Mouse (Mus musculus) hindbrain, postnatal 0 days (tissue): ENCODE measurements around the gene Llgl2. TPM values are rescaled to one million over a fixed set of nuclear protein-coding genes. Genes with fewer than 3 reads are reported as not detected.

Experiments
- ATAC-seq: fragments of 200-750 bp; cut with Nextera tagmentation; 2 replicates; pipeline ENCODE4 v1.8.0; 2017; ENCODE audit warnings: mild to moderate bottlenecking, moderate TSS enrichment, moderate library complexity
- DNase-seq: peaks from one replicate; pipeline ENCODE4 v3.0.0-alpha.2; 2015; ENCODE audit warnings: low spot score
- H3K27ac ChIP-seq: fragments of 300-500 bp; sonication (generic); 2 replicates; pipeline ENCODE4 v1.5.1; 2014; ENCODE audit warnings: mild to moderate bottlenecking
- H3K27me3 ChIP-seq: fragments of 300-500 bp; sonication (generic); 2 replicates; pipeline ENCODE4 v1.6.1; 2014; ENCODE audit warnings: low read length, mixed read lengths; ENCODE audit not compliant: insufficient read depth
- H3K36me3 ChIP-seq: fragments of 300-500 bp; sonication (generic); 2 replicates; pipeline ENCODE4 v1.6.1; 2014; ENCODE audit warnings: low read length, mixed read lengths; ENCODE audit not compliant: insufficient read depth
- H3K4me1 ChIP-seq: fragments of 300-500 bp; sonication (generic); 2 replicates; pipeline ENCODE4 v1.6.1; 2014; ENCODE audit warnings: antibody characterized with exemption, low read length, mixed read lengths; ENCODE audit not compliant: insufficient read depth
- H3K4me2 ChIP-seq: fragments of 300-500 bp; sonication (generic); 2 replicates; pipeline ENCODE4 v1.6.1; 2014; ENCODE audit warnings: low read depth, mild to moderate bottlenecking, low read length, moderate library complexity, mixed read lengths
- H3K4me3 ChIP-seq: fragments of 300-500 bp; sonication (generic); 2 replicates; pipeline ENCODE4 v1.5.1; 2014; ENCODE audit warnings: low read length
- H3K9ac ChIP-seq: fragments of 300-500 bp; sonication (generic); replicated peaks from 2 replicates; pipeline ENCODE4 v1.6.1; 2014; ENCODE audit warnings: mild to moderate bottlenecking, low read length, moderate library complexity, mixed read lengths
- H3K9me3 ChIP-seq: fragments of 300-500 bp; sonication (generic); 2 replicates; pipeline ENCODE4 v1.6.1; 2016; ENCODE audit warnings: low read length, mixed read lengths
- CTCF ChIP-seq: IDR thresholded peaks from 2 replicates; pipeline ENCODE4 v1.5.1; 2016; ENCODE audit warnings: antibody characterized with exemption, control low read depth, low read depth
- WGBS: fragments of 180-500 bp; shearing (Covaris S2); extraction: QIAGEN DNeasy Blood & Tissue Kit; methylation state at CpG from one replicate; pipeline ENCODE4 v1.1.7; 2014; 5-methylcytosine and 5-hydroxymethylcytosine counted together
- polyA plus RNA-seq: library from polyadenylated mRNA; unstranded; fragments of >200 nt; fragmentation: Nextera tagmentation; extraction: Ambion mirVana; gene quantifications from 2 replicates; pipeline ENCODE4 v1.2.1, GENCODE M21; 2015
- total RNA-seq: library from RNA; depleted of rRNA; stranded (reverse); fragments of >200 nt; gene quantifications from 2 replicates; pipeline ENCODE4 v1.2.3, GENCODE M21; 2014

Gene Llgl2
- total and polyA plus RNA-seq, 2 experiments from 2014 or later = 1.5 to 2.1 TPM

GRCm38 (mm10) chr11:115857936-115858335 is 34.1 kb downstream of the Llgl2 start:
- no peak for TF ChIP-seq CTCF
- DNase-seq (no peak), ATAC-seq (no peak)
- no peak overlapping the region for H3K27ac ChIP-seq
- no peak overlapping the region for H3K4me3 ChIP-seq
- H3K9me3 ChIP-seq = no peaks in the 10 kb centered on the region
- peaks cover 32% of the 10 kb centered on the region for H3K27me3 ChIP-seq
- WGBS = 37% methylated on average over 13 of the region's 13 CpGs
- no peak overlapping the region for H3K9ac ChIP-seq
- no peak overlapping the region for H3K4me2 ChIP-seq
- H3K4me1 ChIP-seq = 0 out of 2 replicates have a peak, but pooled peaks cover 4% of the 10 kb centered on the region
- H3K36me3 ChIP-seq = no peaks in the 10 kb centered on the region

DNA sequence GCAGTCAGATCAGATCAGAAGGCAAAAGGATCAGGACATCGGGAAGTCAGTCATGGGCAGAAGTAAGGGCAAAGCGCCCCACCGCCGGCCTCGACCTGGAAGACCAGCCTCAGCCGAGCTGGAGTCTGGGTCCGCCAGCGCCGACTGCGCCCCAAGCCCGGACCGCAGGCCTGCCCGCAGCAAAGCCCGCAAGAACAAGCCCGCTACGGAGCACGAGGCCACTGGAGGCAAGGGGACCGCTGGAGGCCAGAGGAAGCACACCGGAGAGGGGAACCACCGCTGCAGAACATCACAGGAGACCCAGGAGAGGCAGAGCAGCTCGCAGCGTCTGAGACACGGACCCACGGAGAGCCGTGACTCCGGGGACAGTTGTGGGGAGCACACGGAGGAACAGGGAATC is 34.5 kb downstream of the Llgl2 start, which contains the start of gene Myo15b:
Gene Myo15b, plus strand, starts transcription at position 53 of the 400 bp plus-strand sequence.
- TF ChIP-seq CTCF = no peak
- Histone ChIP-seq H3K4me1 (0 out of 2 replicates have a peak, but pooled peaks cover 4% of the 10 kb centered on the region), H3K36me3 (no peaks in the 10 kb centered on the region), H3K4me2 (peak within 1 kb of the TSS; percentile 47), H3K27me3 (peaks cover 32% of the 10 kb centered on the region), H3K4me3 (peak within 1 kb of the TSS; percentile 29), H3K27ac (no peak within 1 kb of the TSS), H3K9ac (no peak within 1 kb of the TSS; the same call in 1 of the 2 replicates), H3K9me3 (no peaks in the 10 kb centered on the region)
- DNase-seq (no peak), ATAC-seq (no peak)
- 14% methylated on average over 27 of the region's 27 CpGs for WGBS

DNA sequence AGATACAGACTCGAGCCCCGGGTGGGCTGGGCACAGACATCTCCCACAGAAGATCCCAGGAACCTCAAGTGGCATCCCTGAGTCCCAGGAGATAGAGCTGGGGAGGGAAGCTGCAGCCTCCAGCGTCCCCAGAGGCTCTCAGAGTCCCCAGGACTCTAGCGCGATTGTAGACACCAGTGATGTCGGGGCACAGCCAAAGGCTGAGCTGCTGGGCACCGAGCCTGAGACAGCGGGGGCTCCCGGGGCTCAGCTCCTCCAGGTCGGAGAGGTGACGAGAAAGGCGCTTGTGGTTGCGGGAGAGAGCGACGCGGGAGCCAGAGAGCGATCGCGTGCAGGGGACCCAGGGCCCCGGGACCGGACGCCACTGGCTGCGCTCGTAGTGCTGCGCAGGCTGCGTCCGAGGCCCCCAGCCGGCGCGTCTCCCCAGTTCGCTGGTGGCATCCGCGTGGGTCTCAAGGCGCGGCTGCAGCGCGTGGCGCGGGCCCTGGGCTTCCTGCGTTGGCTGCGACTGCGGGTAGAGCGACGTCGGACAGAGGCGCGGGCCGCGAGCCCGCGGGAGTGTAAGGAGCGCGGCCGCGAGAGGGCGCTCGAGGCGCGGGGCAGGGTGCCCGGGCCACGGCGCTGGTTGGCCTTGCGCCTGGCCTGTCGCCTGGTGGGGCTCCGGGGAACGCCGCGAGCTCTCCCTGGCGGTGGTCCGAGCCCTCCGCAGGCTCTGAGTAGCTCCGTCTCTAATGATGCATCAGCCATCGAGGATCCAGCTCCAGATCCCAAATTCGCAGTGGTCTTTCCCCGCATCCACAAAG is 35.5 kb downstream of the Llgl2 start:
- Histone ChIP-seq H3K4me3 (peak overlapping the region; percentile 29), H3K27me3 (peaks cover 32% of the 10 kb centered on the region), H3K9me3 (no peaks in the 10 kb centered on the region), H3K4me2 (peak overlapping the region; percentile 47), H3K9ac (no peak overlapping the region; the same call in 1 of the 2 replicates), H3K4me1 (0 out of 2 replicates have a peak, but pooled peaks cover 4% of the 10 kb centered on the region), H3K27ac (no peak overlapping the region), H3K36me3 (no peaks in the 10 kb centered on the region)
- peak; percentile 87 for DNase-seq
- ATAC-seq = peak; percentile 89
- peak; percentile 60 for TF ChIP-seq CTCF
- WGBS = 2% methylated on average over 51 of the region's 75 CpGs

GRCm38 (mm10) chr11:115863895-115864294 is 40.0 kb downstream of the Llgl2 start:
- peaks cover 22% of the 10 kb centered on the region for H3K27me3 ChIP-seq
- DNase-seq (no peak), ATAC-seq (no peak)
- no peaks in the 10 kb centered on the region for H3K36me3 ChIP-seq
- H3K4me1 ChIP-seq = no peaks in the 10 kb centered on the region
- no peaks in the 10 kb centered on the region for H3K9me3 ChIP-seq
- no peak overlapping the region for H3K9ac ChIP-seq
- no peak overlapping the region for H3K4me3 ChIP-seq
- WGBS = 91% methylated on average over 8 of the region's 8 CpGs
- no peak overlapping the region for H3K27ac ChIP-seq
- no peak overlapping the region for H3K4me2 ChIP-seq
- TF ChIP-seq CTCF = peak; percentile 20; the same call in 1 of the 2 replicates

DNA sequence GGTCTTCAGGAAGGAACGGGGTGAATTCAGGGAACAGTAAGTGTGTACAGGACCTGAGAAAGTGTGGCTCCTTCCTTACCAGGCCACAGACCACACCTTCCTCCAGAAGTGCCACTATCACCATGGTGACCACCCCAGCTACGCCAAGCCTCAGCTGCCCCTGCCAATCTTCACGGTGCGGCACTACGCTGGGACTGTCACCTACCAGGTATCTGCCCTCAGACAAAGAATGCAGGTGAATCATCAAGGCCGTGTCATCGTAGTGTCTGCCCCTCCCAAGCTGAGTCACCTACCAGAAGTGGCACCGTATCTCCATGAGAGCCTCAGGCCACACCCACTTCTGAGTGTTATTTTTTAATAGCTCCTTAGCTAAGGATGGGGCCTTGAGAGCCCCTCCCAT is 45.5 kb downstream of the Llgl2 start:
- 84% methylated on average over 8 of the region's 8 CpGs for WGBS
- H3K4me3 ChIP-seq = no peak overlapping the region
- no peak overlapping the region for H3K9ac ChIP-seq
- DNase-seq = no peak
- no peaks in the 10 kb centered on the region for H3K36me3 ChIP-seq
- no peak for TF ChIP-seq CTCF
- no peak overlapping the region for H3K27ac ChIP-seq
- no peak overlapping the region for H3K4me2 ChIP-seq
- H3K27me3 ChIP-seq = no peaks in the 10 kb centered on the region
- H3K9me3 ChIP-seq = no peaks in the 10 kb centered on the region
- H3K4me1 ChIP-seq = no peaks in the 10 kb centered on the region
- no peak for ATAC-seq

DNA sequence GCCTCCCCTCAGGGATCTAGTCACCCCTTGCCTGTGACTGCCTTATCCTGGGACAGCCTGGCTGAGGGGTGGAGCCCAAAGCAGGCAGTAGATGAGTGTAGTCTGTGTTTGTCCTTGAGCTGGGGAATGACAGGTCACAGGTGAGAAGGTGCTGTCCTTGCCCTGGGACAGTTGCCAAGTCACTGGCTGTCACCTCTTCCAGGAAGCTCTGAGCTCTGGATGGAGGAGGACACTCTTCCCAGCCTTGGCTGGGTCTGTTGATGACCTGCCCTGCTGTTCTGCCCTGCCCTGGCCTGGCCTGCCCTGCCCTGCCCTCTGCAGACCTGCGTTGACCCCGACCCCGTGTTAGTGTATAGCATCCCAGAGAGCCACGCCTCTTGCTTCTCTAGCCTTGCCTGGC is 48.6 kb downstream of the Llgl2 start:
- Histone ChIP-seq H3K27me3 (no peaks in the 10 kb centered on the region), H3K4me3 (no peak overlapping the region), H3K4me1 (no peaks in the 10 kb centered on the region), H3K36me3 (no peaks in the 10 kb centered on the region), H3K9ac (no peak overlapping the region), H3K9me3 (no peaks in the 10 kb centered on the region), H3K4me2 (no peak overlapping the region), H3K27ac (no peak overlapping the region)
- 64% methylated on average over 4 of the region's 4 CpGs for WGBS
- DNase-seq = no peak
- no peak for TF ChIP-seq CTCF
- no peak for ATAC-seq

DNA sequence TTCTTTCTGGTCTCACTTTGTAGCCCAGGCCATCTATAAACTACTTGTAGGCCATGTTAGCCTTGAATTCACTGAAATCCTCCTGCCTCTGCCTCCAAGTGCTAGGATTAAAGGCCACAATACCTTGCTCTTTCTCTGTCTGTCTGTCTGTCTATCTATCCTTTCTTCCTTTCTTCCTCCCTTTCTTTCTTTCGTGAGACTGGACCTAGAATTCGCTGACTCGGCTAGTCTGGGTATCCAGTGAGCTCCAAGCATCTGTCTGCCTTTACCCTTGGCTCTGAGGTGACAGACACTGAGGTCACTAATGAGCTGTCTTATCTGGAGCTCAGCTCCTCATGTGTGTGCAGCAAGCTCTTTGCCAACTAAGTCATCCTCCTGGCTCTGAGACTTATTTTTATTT is 52.1 kb downstream of the Llgl2 start:
- DNase-seq = no peak
- H3K27ac ChIP-seq = no peak overlapping the region
- WGBS = 93% methylated on average over 3 of the region's 3 CpGs
- H3K9me3 ChIP-seq = no peaks in the 10 kb centered on the region
- no peaks in the 10 kb centered on the region for H3K27me3 ChIP-seq
- no peak for TF ChIP-seq CTCF
- no peak overlapping the region for H3K4me3 ChIP-seq
- H3K9ac ChIP-seq = no peak overlapping the region
- no peaks in the 10 kb centered on the region for H3K4me1 ChIP-seq
- H3K4me2 ChIP-seq = no peak overlapping the region
- no peaks in the 10 kb centered on the region for H3K36me3 ChIP-seq
- no peak for ATAC-seq
